Mouse (Mus musculus) c-Kit-positive CD71-positive TER-119-negative erythroid progenitor cells, embryonic 14.5 days (primary cell): ENCODE data around the gene Xndc1.

Experiments
- DNase-seq: peaks from one replicate; pipeline ENCODE4 v3.0.0-alpha.2; 2013; ENCODE audit warnings: low read depth

Gene Xndc1

GRCm38 (mm10) chr7:102081784-102082183, 16.5 kb downstream of the Xndc1 start:
- DNase-seq, result no peak

- no peak for DNase-seq
Measured at GRCm38 (mm10) chr7:102082816-102083215, 17.5 kb downstream of the Xndc1 start, which contains the start of gene Trpc2. Gene Trpc2 (plus strand): TSS chr7:102083116.

GRCm38 (mm10) chr7:102084041-102084696, 18.9 kb downstream of the Xndc1 start:
- no peak for DNase-seq

GRCm38 (mm10) chr7:102087336-102087735, 22.0 kb downstream of the Xndc1 start:
- no peak for DNase-seq

GRCm38 (mm10) chr7:102099760-102100661, 34.7 kb downstream of the Xndc1 start:
- DNase-seq, result peak; percentile 50

- no peak for DNase-seq
Measured at GRCm38 (mm10) chr7:102100868-102101267, 35.6 kb downstream of the Xndc1 start.

GRCm38 (mm10) chr7:102101487-102101886, 36.2 kb downstream of the Xndc1 start, which contains the start of gene Art1:
Gene Art1 (plus strand): TSS chr7:102101743.
- no peak for DNase-seq

GRCm38 (mm10) chr7:102102241-102102640, 36.9 kb downstream of the Xndc1 start:
- DNase-seq, result no peak

GRCm38 (mm10) chr7:102102696-102103095, 37.4 kb downstream of the Xndc1 start:
- no peak for DNase-seq

GRCm38 (mm10) chr7:102103555-102103954, 38.2 kb downstream of the Xndc1 start:
- DNase-seq, result peak; percentile 48

GRCm38 (mm10) chr7:102104126-102104525, 38.8 kb downstream of the Xndc1 start:
- DNase-seq, result no peak

- no peak for DNase-seq
Measured at GRCm38 (mm10) chr7:102106700-102107141, 41.4 kb downstream of the Xndc1 start.

- no peak for DNase-seq
Measured at GRCm38 (mm10) chr7:102108206-102108605, 42.9 kb downstream of the Xndc1 start.

- no peak for DNase-seq
Measured at GRCm38 (mm10) chr7:102109171-102109570, 43.9 kb downstream of the Xndc1 start, which contains the start of gene Art5. Gene Art5 (minus strand): TSS chr7:102109489.

GRCm38 (mm10) chr7:102109746-102110145, 44.4 kb downstream of the Xndc1 start:
- no peak for DNase-seq

- DNase-seq, result no peak
Measured at GRCm38 (mm10) chr7:102113151-102113729, 47.9 kb downstream of the Xndc1 start.

GRCm38 (mm10) chr7:102116579-102117331, 51.4 kb downstream of the Xndc1 start, which contains the start of gene Chrna10:
Gene Chrna10 (minus strand): TSS chr7:102116828.
- no peak for DNase-seq

GRCm38 (mm10) chr7:102117382-102117781, 52.1 kb downstream of the Xndc1 start:
- no peak for DNase-seq

- no peak for DNase-seq
Measured at GRCm38 (mm10) chr7:102120326-102120725, 55.0 kb downstream of the Xndc1 start.

GRCm38 (mm10) chr7:102132395-102132794, 67.1 kb downstream of the Xndc1 start:
- DNase-seq, result no peak
